Comparison of ENCODE assay signal across 8 mouse cellular contexts in the genomic region with DNA sequence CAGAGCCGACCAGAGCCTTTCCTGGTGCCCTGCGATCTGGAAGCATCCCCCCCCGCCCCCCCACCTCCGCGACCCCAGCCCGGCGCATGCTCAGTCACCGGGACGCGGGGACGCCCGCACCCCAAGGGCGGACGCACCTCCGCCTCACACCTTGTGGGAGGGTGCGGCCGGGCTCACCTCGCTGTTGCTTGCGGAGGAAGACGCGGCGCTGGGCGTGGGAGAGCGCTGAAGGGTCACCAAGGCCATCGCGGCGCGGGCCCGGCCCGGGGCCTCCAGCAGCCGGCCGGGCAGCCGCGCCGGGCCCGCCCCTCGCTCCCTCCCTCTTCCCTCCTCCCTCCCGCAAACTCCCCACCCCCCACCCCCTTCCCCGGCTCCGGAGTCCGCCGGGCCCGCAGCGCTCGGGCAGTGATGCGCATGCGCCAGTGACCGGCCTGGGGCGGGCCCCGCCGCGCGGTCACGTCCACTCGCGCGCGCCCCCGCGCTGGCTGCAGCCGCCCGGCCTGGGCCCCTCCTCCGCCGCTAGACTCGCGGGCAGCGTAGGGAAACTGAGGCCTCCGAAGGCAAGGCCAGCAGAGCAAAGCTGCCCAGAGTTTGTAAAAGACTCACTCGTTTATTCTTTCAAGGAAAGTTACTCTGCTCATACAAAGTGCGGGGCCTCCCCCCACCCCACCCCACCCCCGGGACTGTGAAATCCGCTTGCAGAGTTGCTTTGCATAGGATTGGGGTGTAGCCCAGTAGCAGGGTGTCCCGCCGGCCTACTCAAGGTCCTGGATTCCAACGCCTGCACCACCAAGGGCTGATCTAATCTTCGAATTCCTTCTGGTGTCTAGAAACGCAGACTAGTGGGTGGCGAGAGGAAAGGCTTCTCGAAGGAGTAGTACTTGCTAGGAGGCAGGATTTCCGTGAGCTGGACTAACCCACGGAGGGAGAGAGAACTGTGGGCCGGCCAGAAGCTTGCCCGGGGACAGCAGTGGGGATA. TPM values are rescaled to one million over a fixed set of nuclear protein-coding genes. Genes with fewer than 3 reads are reported as not detected.
DNase-seq lines count a peak whose midpoint lies in the region; ATAC-seq and TF ChIP-seq lines count a peak whose summit lies in the region.

Gene Ssh1, minus strand, starts transcription at position 408 of the 979 bp plus-strand sequence.

- ATAC-seq in megakaryocyte-erythroid progenitor cell, adult 5-6 weeks (replicated peaks; ENCODE audit: low FRiP score, low TSS enrichment, poor library complexity, severe bottlenecking), result peak; percentile 30

- peak within 1 kb of the TSS; percentile 89; the same call in 1 of the 2 replicates for H3K27ac ChIP-seq in cortical plate, adult 2 months (ENCODE audit: insufficient read depth, low read length)

- peaks cover 6% of the 10 kb centered on the region; the same call in 1 of the 2 replicates for H3K4me1 ChIP-seq in cortical plate, adult 2 months (ENCODE audit: control insufficient read depth, insufficient read depth, low read length)

- 0 out of 2 replicates have a peak, but pooled peaks have one; percentile 7 for TF ChIP-seq POLR2A in cortical plate, adult 2 months (IDR thresholded peaks at IDR 0.05; ENCODE audit: extremely low read depth, insufficient read depth, low read length)

- peak within 1 kb of the TSS; percentile 95 for H3K4me3 ChIP-seq in cortical plate, adult 2 months (ENCODE audit: insufficient read depth, low read length)

- no peak for TF ChIP-seq CTCF in cortical plate, adult 2 months (IDR thresholded peaks at IDR 0.05; ENCODE audit: extremely low read depth, insufficient read depth, low read length)

- intact Hi-C loops in left cerebral cortex, postnatal 14 days (cut with DNase I), result loop anchor here (2.0 kb wide), 1 partner anchor 37 kb away; no protein-coding TSS in a partner anchor

- DNase-seq in T-cell, adult 2 months (ENCODE audit: low spot score), result peak; percentile 42
- peak; percentile 95 for DNase-seq in gastrocnemius, postnatal 10 days
- DNase-seq in induced T-regulatory cell, adult 2 months (ENCODE audit: low read depth), result peak; percentile 83
- DNase-seq in left cerebral cortex, postnatal 14 days (ENCODE audit: low spot score in 2 of 2), result peak; percentile 72 to 89
- peak; percentile 88 for DNase-seq in right cerebral cortex, postnatal 25 days
- peak; percentile 88 to 89 for DNase-seq in urinary bladder, postnatal 4 days (ENCODE audit: low spot score in 2 of 2)

RNA-seq across cellular contexts. Expression of gene Ssh1, which starts in this region (rescaled TPM):
- 9.8 and 10.3 TPM in 2 replicates for polyA plus RNA-seq in cortical plate, adult 2 months (2012; rRNA removed)
- 10 to 100 TPM; 11.1 to 11.2 TPM for total RNA-seq in gastrocnemius, postnatal 10 days (2021)
- 10 to 100 TPM; 19.7 to 21.4 TPM for total RNA-seq in left cerebral cortex, postnatal 14 days (2021)
- 12.5 and 20.6 TPM in 2 replicates for total RNA-seq in megakaryocyte-erythroid progenitor cell, adult 5-6 weeks (2014; fragmentation: Nextera tagmentation)
- 3.7 and 5.1 TPM in 2 replicates for total RNA-seq in megakaryocyte-erythroid progenitor cell, adult 5-6 weeks (2017)

Comparison
In these comparisons a context has a peak if more than half of its experiments do, and no peak if none do; other contexts are left out.
1. Peak in every context shown above with its lines: DNase-seq, ATAC-seq, H3K4me3 ChIP-seq and H3K27ac ChIP-seq.
2. DNase-seq: peak in every context shown above with its lines; median percentile 95 in gastrocnemius, postnatal 10 days; 88 in urinary bladder, postnatal 4 days; 88 in right cerebral cortex, postnatal 25 days; 83 in induced T-regulatory cell, adult 2 months; 80 in left cerebral cortex, postnatal 14 days; 42 in T-cell, adult 2 months.